Mouse (Mus musculus): Measurements from ENCODE around the gene Ip6k2. TPM values are rescaled to one million over a fixed set of nuclear protein-coding genes. Genes with fewer than 3 reads are reported as not detected.

Gene Ip6k2
- polyA plus RNA-seq, 1 experiment from 2014 or later: 11.6 TPM

GRCm38 (mm10) chr9:108785416-108785815 is 1.8 kb downstream of the Ip6k2 start:
- no peak for ATAC-seq (ENCODE audit: low read depth)
- H3K27ac ChIP-seq: peak overlapping the region; percentile 8; the same call in 1 of the 2 replicates
- H3K9ac ChIP-seq: peak overlapping the region; percentile 88
- H3K4me2 ChIP-seq: peak overlapping the region; percentile 80
- 0 out of 2 replicates have a peak, but pooled peaks cover 4% of the 10 kb centered on the region for H3K36me3 ChIP-seq
- DNase-seq: no peak
- peak overlapping the region; percentile 90 for H3K4me3 ChIP-seq (replicated peaks)
- peaks cover 75% of the 10 kb centered on the region for H3K4me1 ChIP-seq (replicated peaks)
- H3K9me3 ChIP-seq (replicated peaks): no peaks in the 10 kb centered on the region
- H3K27me3 ChIP-seq: no peaks in the 10 kb centered on the region

GRCm38 (mm10) chr9:108786494-108786893 is 2.9 kb downstream of the Ip6k2 start:
- Histone ChIP-seq H3K4me1 (replicated peaks) (peaks cover 86% of the 10 kb centered on the region), H3K36me3 (0 out of 2 replicates have a peak, but pooled peaks cover 4% of the 10 kb centered on the region), H3K4me2 (no peak overlapping the region), H3K27ac (no peak overlapping the region), H3K9ac (no peak overlapping the region), H3K27me3 (no peaks in the 10 kb centered on the region), H3K9me3 (replicated peaks) (no peaks in the 10 kb centered on the region), H3K4me3 (replicated peaks) (no peak overlapping the region)
- ATAC-seq (ENCODE audit: low read depth): no peak
- WGBS (ENCODE audit: insufficient replicate concordance): 80% methylated on average over 1 of the region's 1 CpGs
- DNase-seq: no peak

GRCm38 (mm10) chr9:108787080-108787479 is 3.5 kb downstream of the Ip6k2 start:
- no peak overlapping the region for H3K4me3 ChIP-seq (replicated peaks)
- no peak overlapping the region for H3K9ac ChIP-seq
- no peak overlapping the region for H3K27ac ChIP-seq
- H3K36me3 ChIP-seq: 0 out of 2 replicates have a peak, but pooled peaks cover 4% of the 10 kb centered on the region
- H3K4me1 ChIP-seq (replicated peaks): peaks cover 88% of the 10 kb centered on the region
- no peak for DNase-seq
- H3K27me3 ChIP-seq: no peaks in the 10 kb centered on the region
- WGBS (ENCODE audit: insufficient replicate concordance): 92% methylated on average over 2 of the region's 2 CpGs
- no peak overlapping the region for H3K4me2 ChIP-seq
- ATAC-seq (ENCODE audit: low read depth): no peak
- H3K9me3 ChIP-seq (replicated peaks): no peaks in the 10 kb centered on the region

GRCm38 (mm10) chr9:108788713-108789112 is 5.1 kb downstream of the Ip6k2 start:
- Histone ChIP-seq H3K9me3 (replicated peaks) (no peaks in the 10 kb centered on the region), H3K27ac (no peak overlapping the region), H3K36me3 (0 out of 2 replicates have a peak, but pooled peaks cover 4% of the 10 kb centered on the region), H3K4me1 (replicated peaks) (peaks cover 91% of the 10 kb centered on the region), H3K4me2 (no peak overlapping the region), H3K9ac (no peak overlapping the region), H3K27me3 (no peaks in the 10 kb centered on the region), H3K4me3 (replicated peaks) (no peak overlapping the region)
- WGBS (ENCODE audit: insufficient replicate concordance): 85% methylated on average over 3 of the region's 3 CpGs
- no peak for DNase-seq
- no peak for ATAC-seq (ENCODE audit: low read depth)

GRCm38 (mm10) chr9:108792307-108792706 is 8.7 kb downstream of the Ip6k2 start:
- H3K9ac ChIP-seq: peak overlapping the region; percentile 24; the same call in 1 of the 2 replicates

GRCm38 (mm10) chr9:108792730-108793129 is 9.1 kb downstream of the Ip6k2 start:
- DNase-seq (no peak), ATAC-seq (ENCODE audit: low read depth) (no peak)
- Histone ChIP-seq H3K9ac (peak overlapping the region; percentile 24), H3K4me2 (peak overlapping the region; percentile 22; the same call in 1 of the 2 replicates), H3K4me3 (replicated peaks) (no peak overlapping the region), H3K27ac (peak overlapping the region; percentile 70), H3K36me3 (peaks cover 19% of the 10 kb centered on the region), H3K4me1 (replicated peaks) (peaks cover 96% of the 10 kb centered on the region), H3K27me3 (no peaks in the 10 kb centered on the region), H3K9me3 (replicated peaks) (no peaks in the 10 kb centered on the region)
- 28% methylated on average over 3 of the region's 3 CpGs for WGBS (ENCODE audit: insufficient replicate concordance)

More at GRCm38 (mm10) chr9:108792307-108792706, 8.7 kb downstream of the Ip6k2 start:
- no peaks in the 10 kb centered on the region for H3K27me3 ChIP-seq
- peak overlapping the region; percentile 71 for H3K27ac ChIP-seq
- no peaks in the 10 kb centered on the region for H3K9me3 ChIP-seq (replicated peaks)
- peaks cover 15% of the 10 kb centered on the region for H3K36me3 ChIP-seq
- ATAC-seq (ENCODE audit: low read depth) (peak; percentile 37), DNase-seq (no peak)
- H3K4me1 ChIP-seq (replicated peaks): peaks cover 99% of the 10 kb centered on the region
- H3K4me3 ChIP-seq (replicated peaks): no peak overlapping the region
- H3K4me2 ChIP-seq: peak overlapping the region; percentile 22; the same call in 1 of the 2 replicates
- 6% methylated on average over 1 of the region's 1 CpGs for WGBS (ENCODE audit: insufficient replicate concordance)

GRCm38 (mm10) chr9:108795281-108795680 is 11.7 kb downstream of the Ip6k2 start:
- H3K4me1 ChIP-seq (replicated peaks): peaks cover 72% of the 10 kb centered on the region
- H3K27me3 ChIP-seq: no peaks in the 10 kb centered on the region

GRCm38 (mm10) chr9:108795762-108796161 is 12.2 kb downstream of the Ip6k2 start:
- Histone ChIP-seq H3K36me3 (peaks cover 45% of the 10 kb centered on the region), H3K4me2 (peak overlapping the region; percentile 76), H3K9ac (peak overlapping the region; percentile 69), H3K4me3 (replicated peaks) (peak overlapping the region; percentile 57), H3K27ac (peak overlapping the region; percentile 84), H3K4me1 (replicated peaks) (peaks cover 67% of the 10 kb centered on the region), H3K9me3 (replicated peaks) (no peaks in the 10 kb centered on the region), H3K27me3 (no peaks in the 10 kb centered on the region)
- ATAC-seq (ENCODE audit: low read depth): peak; percentile 97
- DNase-seq: peak; percentile 85
- 31% methylated on average over 11 of the region's 11 CpGs for WGBS (ENCODE audit: insufficient replicate concordance)

More at GRCm38 (mm10) chr9:108795281-108795680, 11.7 kb downstream of the Ip6k2 start:
- DNase-seq (no peak), ATAC-seq (ENCODE audit: low read depth) (no peak)
- WGBS (ENCODE audit: insufficient replicate concordance): 55% methylated on average over 2 of the region's 2 CpGs
- Histone ChIP-seq H3K4me2 (peak overlapping the region; percentile 76), H3K27ac (peak overlapping the region; percentile 84), H3K36me3 (peaks cover 43% of the 10 kb centered on the region), H3K4me3 (replicated peaks) (peak overlapping the region; percentile 57; the same call in 1 of the 2 replicates), H3K9me3 (replicated peaks) (no peaks in the 10 kb centered on the region), H3K9ac (peak overlapping the region; percentile 6)

GRCm38 (mm10) chr9:108796351-108796981 is 12.9 kb downstream of the Ip6k2 start:
- H3K27ac ChIP-seq: peak overlapping the region; percentile 84
- ATAC-seq (ENCODE audit: low read depth) (no peak), DNase-seq (no peak)
- H3K9me3 ChIP-seq (replicated peaks): no peaks in the 10 kb centered on the region
- H3K4me1 ChIP-seq (replicated peaks): peaks cover 61% of the 10 kb centered on the region
- peaks cover 50% of the 10 kb centered on the region for H3K36me3 ChIP-seq
- peak overlapping the region; percentile 57 for H3K4me3 ChIP-seq (replicated peaks)
- H3K9ac ChIP-seq: peak overlapping the region; percentile 69
- H3K27me3 ChIP-seq: no peaks in the 10 kb centered on the region
- H3K4me2 ChIP-seq: peak overlapping the region; percentile 76
- WGBS (ENCODE audit: insufficient replicate concordance): 84% methylated on average over 4 of the region's 4 CpGs

- WGBS (ENCODE audit: insufficient replicate concordance): 91% methylated on average over 7 of the region's 7 CpGs
- Histone ChIP-seq H3K27ac (peak overlapping the region; percentile 84), H3K9me3 (replicated peaks) (no peaks in the 10 kb centered on the region), H3K4me2 (0 out of 2 replicates have a peak overlapping the region, but pooled peaks have one; percentile 76), H3K9ac (no peak overlapping the region), H3K27me3 (no peaks in the 10 kb centered on the region), H3K36me3 (peaks cover 60% of the 10 kb centered on the region), H3K4me3 (replicated peaks) (no peak overlapping the region), H3K4me1 (replicated peaks) (peaks cover 60% of the 10 kb centered on the region)
- DNase-seq: no peak
- no peak for ATAC-seq (ENCODE audit: low read depth)
These were observed 13.9 kb downstream of the Ip6k2 start for GRCm38 (mm10) chr9:108797477-108797876.

- Histone ChIP-seq H3K27me3 (no peaks in the 10 kb centered on the region), H3K4me1 (replicated peaks) (peaks cover 53% of the 10 kb centered on the region), H3K4me2 (no peak overlapping the region), H3K9me3 (replicated peaks) (no peaks in the 10 kb centered on the region), H3K9ac (no peak overlapping the region), H3K27ac (no peak overlapping the region; the same call in 1 of the 2 replicates), H3K36me3 (peaks cover 65% of the 10 kb centered on the region), H3K4me3 (replicated peaks) (no peak overlapping the region)
- 77% methylated on average over 5 of the region's 5 CpGs for WGBS (ENCODE audit: insufficient replicate concordance)
- DNase-seq: no peak
- ATAC-seq (ENCODE audit: low read depth): no peak
These were observed 15.0 kb downstream of the Ip6k2 start for GRCm38 (mm10) chr9:108798508-108799075.
